Mouse (Mus musculus): ENCODE measurements around the gene Wfdc5.

Gene Wfdc5

DNA sequence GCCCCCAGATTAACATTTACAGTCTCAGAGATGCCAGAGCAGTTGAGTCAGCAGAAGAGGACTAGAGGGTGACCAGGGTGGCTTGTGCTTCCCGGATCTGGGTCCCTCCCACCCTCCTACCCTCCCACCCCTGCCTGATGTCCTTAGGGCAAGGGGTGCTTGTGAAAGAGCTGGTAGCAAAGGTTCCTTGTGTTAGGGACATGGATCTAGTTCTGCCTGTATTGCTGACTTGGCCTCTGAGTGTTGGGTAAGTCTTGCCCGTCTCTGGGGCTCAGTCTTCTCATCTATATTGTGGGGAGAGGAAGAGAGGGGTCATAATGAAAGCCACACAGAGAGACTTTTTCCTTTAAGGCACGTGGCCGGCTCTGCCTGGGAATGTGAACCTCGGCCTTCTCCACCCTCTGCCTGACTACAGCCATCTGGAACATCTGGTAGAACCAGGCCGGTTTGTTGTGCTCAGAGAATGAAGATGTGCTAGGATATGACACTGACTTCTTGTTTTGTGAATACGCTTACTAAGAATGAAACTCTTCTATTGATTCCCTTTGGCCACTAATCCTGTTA lies at the start of gene Wfdc5:
Gene Wfdc5, minus strand, starts transcription at position 51 of the 564 bp plus-strand sequence.
- DNase-seq, result no peak

DNA sequence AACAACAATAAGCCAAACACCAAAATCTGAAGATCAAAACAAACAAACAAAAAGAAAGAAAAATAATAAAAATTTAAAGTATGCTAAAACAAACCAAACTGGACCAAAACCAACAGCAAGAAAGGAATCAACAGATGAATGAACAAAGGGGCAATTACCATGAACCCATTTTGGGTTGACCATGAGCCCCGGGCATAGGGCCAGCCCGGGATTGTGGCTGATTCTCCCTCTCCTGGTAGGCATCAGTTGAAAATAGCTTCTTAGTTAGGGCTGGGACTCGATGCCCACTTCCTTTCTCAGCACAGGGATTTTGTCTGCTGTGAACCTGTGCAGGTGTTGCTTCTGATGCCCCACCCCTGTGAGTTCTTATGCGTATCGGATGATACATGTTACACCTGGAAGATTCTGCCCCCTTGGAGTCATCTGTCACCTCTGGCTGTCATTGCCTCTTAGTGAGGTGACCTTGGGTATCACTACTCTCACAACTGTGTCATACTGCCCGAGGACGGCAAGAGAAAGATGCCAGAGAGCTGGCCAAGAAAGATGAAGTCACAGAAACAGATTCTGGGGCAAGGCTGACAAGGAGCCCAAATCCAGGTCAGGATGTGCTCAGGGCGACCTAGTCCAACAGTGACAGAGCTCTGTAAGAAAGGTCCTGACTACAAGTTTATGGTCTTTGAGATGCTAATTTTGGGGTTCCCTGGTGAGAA lies 46.0 kb upstream of the Wfdc5 start:
- DNase-seq, result no peak

GRCm38 (mm10) chr2:164221522-164221921 lies 39.0 kb upstream of the Wfdc5 start, which contains the start of gene Wfdc15b:
Gene Wfdc15b, minus strand, starts transcription at chr2:164221660.
- peak; percentile 30 for DNase-seq

GRCm38 (mm10) chr2:164219295-164219694 lies 36.8 kb upstream of the Wfdc5 start:
- DNase-seq, result no peak

- no peak for DNase-seq
Measured at GRCm38 (mm10) chr2:164212711-164213110, 30.2 kb upstream of the Wfdc5 start.

GRCm38 (mm10) chr2:164210892-164211291 lies 28.4 kb upstream of the Wfdc5 start:
- no peak for DNase-seq

GRCm38 (mm10) chr2:164206676-164207075 lies 24.1 kb upstream of the Wfdc5 start:
- DNase-seq, result no peak

GRCm38 (mm10) chr2:164206011-164206410 lies 23.5 kb upstream of the Wfdc5 start:
- peak; percentile 42 for DNase-seq

DNA sequence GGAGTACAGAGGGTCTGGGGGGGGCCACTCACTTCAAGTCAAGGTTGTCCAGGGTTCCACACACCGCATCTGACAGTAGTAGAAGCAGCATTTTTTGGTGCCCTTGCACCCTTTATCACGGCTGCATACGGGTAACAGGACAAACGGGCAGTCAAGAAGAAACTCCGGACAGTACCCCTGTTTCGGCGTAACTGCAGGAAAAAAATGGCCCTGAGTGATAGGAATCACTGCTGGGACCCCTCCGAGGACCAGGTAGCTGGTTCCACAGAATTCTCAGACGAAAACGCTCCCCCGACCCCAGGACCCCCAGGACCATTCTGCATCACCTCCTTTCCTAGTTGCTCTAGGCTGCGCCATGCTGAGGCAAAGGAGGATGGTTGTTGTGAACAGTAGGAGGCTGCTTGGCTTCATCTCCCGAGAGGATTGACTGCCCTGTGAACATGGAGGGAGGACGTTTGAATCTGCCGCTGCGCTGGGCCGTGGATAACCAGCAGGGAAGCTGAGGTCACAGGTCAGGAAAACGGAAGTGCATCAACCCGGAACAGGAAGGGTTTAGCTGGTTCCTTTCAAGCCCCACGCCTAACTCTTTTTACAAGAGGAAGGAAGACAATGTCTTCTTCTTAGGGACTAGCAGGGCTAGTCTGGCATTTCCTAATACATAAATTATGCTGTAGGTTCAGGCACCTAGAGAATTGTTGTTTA lies 17.2 kb upstream of the Wfdc5 start, which contains the start of gene Wfdc15a:
Gene Wfdc15a, minus strand, starts transcription at position 505 of the 702 bp plus-strand sequence.
- no peak for DNase-seq

DNA sequence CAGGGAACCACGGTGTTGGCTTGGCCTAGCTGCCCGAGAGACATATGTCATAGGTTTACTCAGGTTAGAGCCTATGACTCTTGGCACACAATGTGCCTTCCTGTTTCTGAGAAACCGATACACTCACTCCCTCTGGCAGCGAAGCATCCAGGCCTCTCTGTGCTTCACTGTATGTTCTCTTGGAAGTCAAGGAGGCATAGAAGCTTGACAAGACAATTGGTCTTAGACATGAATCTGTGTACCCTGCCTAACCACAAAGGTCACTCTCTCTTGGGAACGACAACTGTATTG lies 14.1 kb upstream of the Wfdc5 start:
- DNase-seq, result no peak

- no peak for DNase-seq
Measured at GRCm38 (mm10) chr2:164195971-164196699, 13.6 kb upstream of the Wfdc5 start.

- DNase-seq, result no peak
Measured at GRCm38 (mm10) chr2:164194959-164195630, 12.6 kb upstream of the Wfdc5 start.

GRCm38 (mm10) chr2:164192279-164192678 lies 9.7 kb upstream of the Wfdc5 start:
- DNase-seq, result no peak

- DNase-seq, result no peak
Measured at GRCm38 (mm10) chr2:164190576-164190975, 8.0 kb upstream of the Wfdc5 start, which contains the start of gene Wfdc12. Gene Wfdc12, minus strand, starts transcription at chr2:164190608.

- no peak for DNase-seq
Measured at GRCm38 (mm10) chr2:164188722-164189121, 6.2 kb upstream of the Wfdc5 start.

DNA sequence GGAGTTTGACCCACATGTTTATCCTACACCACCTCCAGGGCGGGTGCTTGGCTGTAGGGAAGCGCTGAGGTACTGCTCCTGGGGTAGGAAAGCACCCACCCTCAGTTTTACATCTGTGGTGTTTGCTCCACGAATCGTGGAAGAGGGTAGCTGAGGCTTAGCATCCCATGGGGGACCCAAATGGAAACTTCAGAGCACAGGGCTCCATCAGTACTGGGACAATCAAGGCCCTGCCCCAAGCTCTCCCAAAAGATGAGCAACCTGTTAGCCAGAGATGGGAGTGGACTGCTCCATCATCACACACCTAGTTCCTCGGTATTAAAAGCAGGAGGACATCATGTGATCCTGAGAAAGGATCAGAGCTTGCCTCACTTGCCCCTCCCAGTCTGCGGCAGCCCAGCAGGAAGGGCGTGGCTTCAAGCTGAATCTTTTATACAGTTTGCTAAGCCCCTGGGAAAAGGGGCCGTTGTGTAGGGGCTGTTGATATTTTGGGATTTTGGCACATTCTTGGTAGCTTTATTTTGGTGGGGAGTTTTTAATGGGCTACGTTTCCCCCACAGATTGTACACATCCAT lies 1.7 kb upstream of the Wfdc5 start:
- DNase-seq, result no peak

GRCm38 (mm10) chr2:164183340-164183739 lies 798 bp upstream of the Wfdc5 start:
- DNase-seq, result no peak

DNA sequence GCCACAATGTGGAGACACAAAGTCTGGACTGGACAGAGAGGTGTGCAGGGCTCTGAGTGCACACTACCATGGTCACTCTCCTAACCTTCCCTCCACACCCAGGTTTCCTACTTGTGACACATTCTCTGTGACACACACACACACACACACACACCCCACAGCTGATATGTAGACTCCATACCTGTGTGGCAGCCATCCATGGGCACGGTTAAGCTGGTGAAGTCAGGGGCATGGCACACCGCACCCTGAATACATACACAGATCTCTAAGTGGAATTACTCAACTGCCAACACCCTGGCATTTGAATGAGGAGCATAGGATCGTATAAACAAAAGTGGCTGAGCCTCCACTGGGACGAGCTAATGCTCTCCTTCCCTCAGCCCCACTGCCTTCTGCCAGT lies 1.8 kb downstream of the Wfdc5 start:
- DNase-seq, result no peak

DNA sequence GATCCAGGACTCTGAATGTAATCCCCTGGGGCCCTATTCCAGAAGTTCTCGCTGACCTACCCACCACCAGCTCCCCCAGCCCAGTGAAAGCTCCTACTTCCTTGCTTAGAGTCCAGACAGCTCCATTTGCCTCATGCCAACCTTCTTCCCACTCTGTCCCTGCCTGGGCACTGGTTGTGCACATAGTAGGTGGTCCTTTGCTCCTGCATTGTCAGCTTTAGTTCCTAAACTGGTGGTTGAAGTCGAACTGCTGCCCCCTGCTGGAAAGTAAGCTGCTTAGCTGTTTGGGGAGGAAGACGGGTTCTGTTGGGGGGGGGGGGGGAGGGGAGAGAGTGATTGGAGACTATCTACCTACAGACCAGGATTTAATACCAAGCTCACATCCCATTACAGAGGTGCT lies 2.4 kb downstream of the Wfdc5 start:
- DNase-seq, result no peak

DNA sequence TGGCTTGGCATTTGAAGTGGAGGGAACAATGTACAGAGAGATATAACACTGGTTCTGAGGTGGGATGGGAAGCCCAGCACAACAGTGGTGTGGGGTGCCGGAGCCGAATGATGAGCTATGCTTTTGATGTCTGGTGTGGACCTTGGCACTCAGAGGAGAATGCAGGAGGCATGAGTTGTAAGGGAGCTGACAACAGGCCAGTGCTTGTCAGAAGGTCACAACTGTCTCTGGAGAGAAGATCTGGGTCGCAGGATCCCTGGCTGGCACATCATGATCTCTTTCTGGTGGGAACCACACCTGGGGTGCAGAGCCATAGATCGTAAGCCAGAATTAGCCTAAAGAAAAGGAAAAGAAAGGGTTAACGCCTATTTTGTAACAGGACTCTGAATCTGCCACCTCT lies 4.7 kb downstream of the Wfdc5 start:
- no peak for DNase-seq

- DNase-seq, result no peak
Measured at GRCm38 (mm10) chr2:164175850-164176249, 6.7 kb downstream of the Wfdc5 start.

GRCm38 (mm10) chr2:164174649-164175395 lies 7.7 kb downstream of the Wfdc5 start:
- DNase-seq, result no peak

Measured in kidney, adult 18-20 months (tissue).